Mouse (Mus musculus): ENCODE measurements at regions not wholly inside any gene's neighbourhood (a gene's known extent, or its start where the extent isn't known, plus 50 kb on each side); places are given as distances from the start of the nearest gene placed in this dataset.

DNA sequence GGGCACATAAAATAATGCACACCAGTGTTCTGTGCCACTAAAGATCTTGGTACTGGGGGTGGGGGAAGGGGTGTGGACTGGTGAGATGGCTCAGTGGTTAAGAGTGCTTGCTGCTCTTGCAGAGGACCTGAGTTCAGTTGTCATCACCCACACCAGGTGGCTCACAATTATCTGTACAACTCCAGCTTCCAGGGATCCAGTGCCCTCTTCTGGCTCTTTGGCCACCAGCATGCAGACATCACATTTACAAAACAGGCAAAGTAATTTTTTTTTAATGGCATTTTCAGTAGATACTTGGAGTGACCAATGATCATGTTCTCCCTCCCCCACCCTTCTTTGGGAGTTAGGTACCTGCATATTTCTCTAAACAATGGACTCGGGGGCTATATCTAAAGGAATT lies 53.8 kb upstream of the Jak1 start:
- TF ChIP-seq CTCF (IDR thresholded peaks at IDR 0.05; ENCODE audit: extremely low read depth, insufficient read depth, insufficient read length, insufficient replicate concordance) (no peak), POLR2A (IDR thresholded peaks at IDR 0.05; ENCODE audit: low read depth, low read length) (no peak)
